Mouse (Mus musculus): ENCODE measurements around the gene Ftl1-ps1.

The Ftl1-ps1 gene

DNA sequence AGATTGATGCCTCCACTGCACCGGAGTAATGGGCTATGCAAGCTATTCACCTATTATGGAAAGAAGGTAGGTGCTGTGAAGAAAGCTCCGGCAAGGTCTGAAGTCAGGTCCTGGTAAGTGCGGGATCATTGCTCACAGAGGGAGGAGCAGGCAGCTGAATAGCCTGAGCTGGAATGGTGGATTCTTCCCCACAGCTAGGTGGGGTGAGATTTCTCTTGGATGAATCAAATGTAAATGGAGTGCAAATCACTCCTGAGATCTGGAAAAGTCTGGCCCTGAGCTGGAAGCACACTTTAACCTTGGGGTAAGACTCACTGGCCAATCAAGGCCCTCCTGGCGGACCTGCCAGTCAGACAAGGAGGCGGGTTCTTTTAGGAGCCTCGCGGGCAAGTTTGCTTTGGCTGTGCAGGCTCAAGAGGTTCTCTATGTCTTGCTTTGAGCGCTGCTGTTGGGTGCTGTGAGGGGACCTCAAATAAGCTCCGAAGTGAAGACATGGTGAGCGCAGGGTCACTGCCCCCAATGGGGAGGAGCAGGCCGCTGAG, at the start of gene Ftl1-ps1:
Gene Ftl1-ps1, plus strand, starts transcription at position 397 of the 542 bp plus-strand sequence.
- peak; percentile 87 for DNase-seq (ENCODE audit: low read depth, low spot score)

DNA sequence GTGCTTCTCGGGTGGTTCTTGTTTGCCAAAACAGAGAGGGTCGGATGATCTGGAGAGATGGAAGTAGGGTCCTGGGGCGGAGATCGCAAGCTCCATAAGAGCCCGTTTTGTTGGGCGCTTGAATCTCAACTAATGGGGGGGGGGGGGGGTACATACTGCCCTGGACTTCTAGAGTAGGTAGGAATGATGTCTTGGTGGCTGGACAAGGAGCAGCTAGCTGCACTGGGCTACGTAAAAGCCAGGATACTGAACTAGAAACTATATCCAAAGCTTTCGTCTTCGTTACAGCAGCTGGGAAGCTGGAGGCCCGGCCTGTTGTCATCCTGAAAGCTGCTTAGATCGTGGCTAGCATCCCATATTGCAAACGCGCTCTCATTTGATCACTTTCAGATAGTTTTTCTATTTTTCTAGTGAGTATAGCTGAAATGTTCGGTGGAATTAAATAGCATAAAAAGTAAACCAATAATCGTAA, 49.0 kb upstream of the Ftl1-ps1 start:
- DNase-seq (ENCODE audit: low read depth, low spot score), result no peak

DNA sequence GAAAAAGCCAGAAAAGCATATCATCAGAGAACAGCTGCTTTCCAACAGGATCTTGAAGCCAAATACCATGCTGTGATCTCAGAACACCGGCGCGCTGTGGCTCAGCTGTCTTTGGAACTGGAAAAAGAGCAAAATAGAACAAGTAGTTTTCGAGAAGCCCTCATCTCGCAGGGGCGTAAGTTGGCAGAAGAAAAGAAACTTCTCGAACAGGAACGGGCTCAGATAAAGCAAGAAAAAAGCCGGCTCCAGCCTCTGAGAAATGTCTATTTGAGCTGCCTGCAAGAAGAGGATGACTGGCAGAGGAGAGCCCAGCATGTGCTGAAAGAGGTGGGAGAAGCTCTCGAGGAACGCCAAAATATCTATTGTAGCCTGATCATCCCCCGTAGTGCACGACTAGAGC, 43.0 kb upstream of the Ftl1-ps1 start:
- no peak for DNase-seq (ENCODE audit: low read depth, low spot score)

DNA sequence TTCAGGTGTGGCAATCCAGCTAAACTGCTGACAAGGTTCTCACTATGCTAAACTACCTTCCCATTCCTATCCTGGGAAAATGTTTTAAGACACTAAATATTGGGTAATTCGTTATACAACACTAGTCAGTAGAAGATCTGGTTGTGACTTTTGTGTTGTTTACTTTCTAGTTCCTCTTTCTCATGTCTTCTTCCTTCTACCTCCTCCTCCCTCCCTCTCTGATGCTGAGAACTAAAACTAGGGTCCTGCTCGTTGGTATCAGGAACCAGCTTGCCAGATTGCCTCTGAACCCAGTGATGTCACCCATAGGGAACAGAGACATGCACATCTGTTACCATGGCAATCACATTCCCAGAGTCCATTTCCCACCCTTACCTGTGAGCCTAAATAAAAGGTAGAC, 37.3 kb upstream of the Ftl1-ps1 start:
- no peak for DNase-seq (ENCODE audit: low read depth, low spot score)

DNA sequence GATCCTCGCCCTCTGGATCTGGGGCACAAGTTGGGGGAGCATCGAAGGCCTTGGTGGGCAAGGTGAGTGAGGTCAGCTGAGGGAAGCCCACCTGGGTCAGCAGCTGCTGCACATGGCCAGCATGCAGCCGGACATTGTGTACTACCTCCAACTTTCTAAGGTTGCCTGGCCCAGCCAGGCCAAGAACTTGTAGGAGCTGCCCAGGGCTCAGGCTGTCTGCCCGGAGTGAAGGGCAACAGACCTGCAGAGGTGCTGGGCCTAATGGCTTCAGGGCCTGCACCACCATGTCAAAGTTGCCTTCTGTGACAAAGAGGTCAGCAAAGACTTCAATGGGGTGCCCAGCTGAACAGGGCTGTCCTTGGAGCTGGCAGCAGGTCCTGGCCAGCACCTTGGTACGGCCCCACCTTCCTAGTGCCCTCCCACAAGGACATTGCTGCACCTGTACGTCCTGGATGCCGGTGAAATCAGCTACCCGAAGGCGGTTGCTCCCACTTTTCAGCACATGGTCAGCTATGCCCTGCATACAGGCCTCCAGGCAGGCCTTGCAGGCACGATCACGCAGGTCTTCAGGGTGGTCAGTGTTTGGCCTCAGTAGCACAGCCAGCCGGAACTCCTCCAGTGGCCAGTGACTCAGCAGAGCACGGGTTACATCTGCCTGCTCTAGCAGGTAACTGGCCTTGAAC, 36.2 kb upstream of the Ftl1-ps1 start:
- no peak for DNase-seq (ENCODE audit: low read depth, low spot score)

DNA sequence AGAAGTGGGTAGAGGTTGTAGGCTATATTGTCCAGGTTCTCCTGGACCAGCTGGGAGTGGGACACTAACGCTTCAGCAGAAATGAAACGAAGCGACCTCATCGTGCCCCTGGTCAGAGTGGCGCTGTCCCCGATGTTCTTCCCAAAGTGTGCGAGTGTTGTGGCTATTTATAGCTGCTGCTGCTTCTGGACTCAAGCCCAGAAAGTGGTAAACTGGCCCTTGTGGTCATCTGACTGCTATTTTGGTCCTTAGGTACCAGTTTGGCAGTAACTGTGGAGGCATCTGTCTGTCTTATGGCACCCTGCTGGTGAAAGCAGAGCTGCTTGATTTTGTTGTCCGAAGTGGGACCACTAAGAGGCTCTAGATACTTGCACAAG, 35.6 kb upstream of the Ftl1-ps1 start, which contains the start of gene Lrrc14b:
Gene Lrrc14b, minus strand, starts transcription at position 147 of the 377 bp plus-strand sequence.
- DNase-seq (ENCODE audit: low read depth, low spot score), result no peak

DNA sequence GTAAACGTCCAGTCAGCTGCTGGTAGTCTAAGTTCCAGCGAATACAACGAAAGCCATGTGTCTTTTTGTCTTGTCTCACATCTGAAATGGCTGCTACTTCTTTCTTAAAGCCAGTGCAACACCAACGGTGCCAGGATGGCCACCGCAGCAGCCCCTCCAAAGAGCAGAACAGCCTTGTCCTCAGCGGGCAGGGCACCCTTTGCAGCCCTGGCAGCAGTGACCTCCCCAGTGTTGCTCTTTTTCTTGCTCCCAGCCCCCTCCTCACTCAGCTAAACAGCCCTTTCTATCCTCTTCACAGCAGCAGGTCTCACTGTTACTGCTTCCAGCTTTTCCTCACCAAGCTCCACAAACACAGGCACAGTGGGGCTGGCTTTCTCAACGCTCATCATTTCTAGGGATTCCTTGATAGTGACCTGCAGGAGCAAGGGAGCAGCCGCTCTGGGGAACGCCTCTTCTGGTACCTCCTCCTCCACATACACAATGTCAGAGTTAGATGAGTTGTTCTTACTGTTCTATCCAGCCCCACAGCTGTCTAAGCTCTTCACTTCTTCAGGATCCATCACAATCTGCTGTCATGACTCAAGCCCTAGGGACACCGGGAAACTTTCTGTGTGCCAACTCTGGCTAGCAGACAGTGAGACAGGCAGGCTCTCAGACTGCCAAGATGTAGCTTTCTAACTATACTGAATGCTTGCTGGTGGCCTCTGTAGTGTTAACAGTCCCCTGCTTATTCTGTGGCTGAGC, 17.8 kb upstream of the Ftl1-ps1 start:
- DNase-seq (ENCODE audit: low read depth, low spot score), result no peak

DNA sequence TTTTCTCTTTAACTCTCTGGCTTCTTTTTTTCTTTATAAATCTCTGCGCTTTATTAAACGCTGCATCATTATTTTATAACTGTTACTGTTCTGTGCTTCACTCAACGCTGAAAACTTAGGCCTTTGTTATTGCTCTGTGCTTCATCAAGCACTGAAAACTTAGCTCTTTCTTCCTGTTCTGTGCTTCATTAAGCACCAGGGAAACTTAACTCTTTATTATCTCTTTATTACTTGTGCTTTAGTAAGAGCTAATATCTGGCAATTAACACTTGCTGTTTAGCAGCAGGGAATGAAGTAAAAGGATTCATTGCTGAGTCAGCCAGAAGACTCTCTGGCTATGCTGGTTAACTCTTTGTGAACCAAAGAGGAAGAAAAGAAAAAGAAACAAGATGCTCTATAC, 17.2 kb upstream of the Ftl1-ps1 start:
- DNase-seq (ENCODE audit: low read depth, low spot score), result no peak

DNA sequence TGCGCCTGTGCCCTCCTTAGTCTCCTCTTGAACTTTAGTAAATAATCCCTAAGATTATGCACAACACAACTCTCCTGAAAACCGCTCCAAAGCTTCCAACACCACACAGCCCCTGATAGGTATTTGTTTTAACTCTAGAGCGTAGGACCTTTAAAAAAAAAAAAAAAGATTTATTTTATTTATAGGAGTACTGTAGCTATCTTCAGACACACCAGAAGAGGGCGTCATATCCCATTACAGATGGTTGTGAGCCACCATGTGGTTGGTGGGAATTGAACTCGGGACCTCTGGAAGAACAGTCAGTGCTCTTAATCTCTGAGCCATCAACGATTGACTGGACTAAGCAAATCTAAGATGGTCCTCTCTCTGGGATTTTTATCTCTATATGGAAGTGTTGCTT, 9.8 kb upstream of the Ftl1-ps1 start:
- DNase-seq (ENCODE audit: low read depth, low spot score), result no peak

DNA sequence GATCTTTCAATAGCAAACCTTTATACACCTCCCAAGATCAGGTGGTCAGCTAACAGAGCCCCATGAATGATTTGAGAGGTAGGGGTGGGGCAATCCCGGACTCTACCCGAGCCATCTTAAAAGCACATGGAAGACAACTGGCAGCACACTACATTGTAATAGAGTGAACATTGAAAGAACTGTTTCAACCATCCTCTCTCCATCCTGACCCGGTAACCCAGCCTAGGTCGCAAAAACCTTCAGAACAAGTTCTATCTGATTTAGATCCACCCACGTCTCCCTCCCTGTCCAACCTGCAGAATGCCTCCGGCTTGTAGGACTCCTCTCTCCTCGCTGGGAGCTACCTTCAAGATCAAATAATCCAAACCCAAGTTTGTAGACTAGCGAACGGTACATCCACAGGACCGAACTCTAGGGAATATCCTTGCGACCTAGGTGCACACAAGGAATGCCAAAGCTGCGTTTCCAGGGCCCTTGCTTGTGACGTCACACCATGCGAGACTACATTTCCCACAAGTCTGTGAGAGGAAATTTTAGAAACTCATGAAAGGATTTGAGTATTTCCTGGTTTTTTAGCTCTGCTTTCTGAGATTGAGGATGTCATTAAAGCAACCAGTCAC, 9.0 kb upstream of the Ftl1-ps1 start, which contains the start of gene Zfp72:
Gene Zfp72, minus strand, starts transcription at position 466 of the 620 bp plus-strand sequence.
- peak; percentile 57 for DNase-seq (ENCODE audit: low read depth, low spot score)

DNA sequence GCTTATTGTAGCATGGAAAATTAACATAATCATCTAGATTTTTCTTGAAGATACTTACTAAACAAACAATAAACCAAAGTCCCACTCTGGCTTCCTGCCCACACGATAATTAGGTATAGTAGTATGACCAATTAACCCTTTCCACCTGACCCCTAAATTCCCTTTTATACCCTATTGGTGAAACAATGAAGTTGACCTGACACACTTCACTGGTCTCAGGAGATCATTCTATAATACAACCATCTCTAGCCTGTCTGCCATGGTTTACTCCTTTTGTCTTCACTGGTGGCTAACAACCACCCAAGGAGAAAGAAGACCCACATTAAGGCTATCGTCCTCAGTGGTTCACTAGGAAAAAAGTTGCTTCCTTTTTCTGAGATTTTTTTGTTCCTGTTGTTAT, 8.3 kb upstream of the Ftl1-ps1 start:
- DNase-seq (ENCODE audit: low read depth, low spot score), result no peak

DNA sequence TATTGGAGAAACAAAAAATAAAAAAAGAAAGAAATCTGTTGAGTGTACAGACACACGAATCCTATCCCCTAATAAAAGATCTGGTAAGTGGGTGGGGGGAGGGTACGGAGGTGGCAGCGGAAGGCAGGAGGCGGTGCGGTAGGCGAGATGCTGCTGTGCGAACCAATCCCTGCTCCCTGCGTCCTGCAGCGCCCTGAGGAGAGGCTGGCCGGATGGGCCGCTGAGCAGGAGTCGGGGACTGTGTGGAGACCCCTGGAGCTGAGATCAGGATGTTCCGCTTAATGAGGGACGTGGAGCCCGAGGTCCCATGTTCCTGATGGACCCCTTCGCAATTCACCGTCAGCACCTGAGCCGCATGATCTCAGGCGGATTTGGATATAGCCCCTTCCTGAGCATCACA, 40.4 kb downstream of the Ftl1-ps1 start:
- peak; percentile 13 for DNase-seq (ENCODE audit: low read depth, low spot score)

Measured in WW6 (cell line).